Mouse (Mus musculus) liver, adult 2 months (tissue): ENCODE data around the gene Rabl6. TPM values are rescaled to one million over a fixed set of nuclear protein-coding genes. Genes with fewer than 3 reads are reported as not detected.

Experiments used
- DNase-seq: peaks from one replicate; pipeline ENCODE4 v3.0.0-alpha.2; 2011; ENCODE audit warnings: low read depth, low spot score; ENCODE audit errors: extremely low read depth
- H3K27ac ChIP-seq: fragments of 200-500 bp; replicated peaks from 2 replicates; pipeline ENCODE4 v1.5.1; 2012; ENCODE audit warnings: low read depth, mild to moderate bottlenecking, control low read depth, inconsistent platforms, low read length; ENCODE audit not compliant: insufficient read depth
- H3K27me3 ChIP-seq: fragments of 200-500 bp; 2 replicates; pipeline ENCODE4 v1.6.1; 2012; ENCODE audit warnings: mild to moderate bottlenecking, moderate library complexity, low read length, inconsistent platforms; ENCODE audit not compliant: control insufficient read depth, insufficient read depth
- H3K36me3 ChIP-seq: fragments of 200-500 bp; 2 replicates; pipeline ENCODE4 v1.6.1; 2012; ENCODE audit warnings: low read length, inconsistent platforms; ENCODE audit not compliant: control insufficient read depth, insufficient read depth
- H3K4me1 ChIP-seq: fragments of 200-500 bp; 2 replicates; pipeline ENCODE4 v1.6.1; 2011; ENCODE audit warnings: low read length; ENCODE audit not compliant: control insufficient read depth, insufficient read depth
- H3K4me3 ChIP-seq: fragments of 200-500 bp; 2 replicates; pipeline ENCODE4 v1.5.1; 2011; ENCODE audit warnings: low read depth, mild to moderate bottlenecking, control low read depth, low read length, moderate library complexity; ENCODE audit not compliant: insufficient read depth
- H3K79me2 ChIP-seq: fragments of 200-500 bp; 2 replicates; pipeline ENCODE4 v1.6.1; 2012; ENCODE audit warnings: inconsistent platforms, mild to moderate bottlenecking, low read length, moderate library complexity; ENCODE audit not compliant: control insufficient read depth, insufficient read depth
- H3K9ac ChIP-seq: fragments of 200-500 bp; 2 replicates; pipeline ENCODE4 v1.6.1; 2012; ENCODE audit warnings: low read depth, mild to moderate bottlenecking, control low read depth, inconsistent platforms, low read length
- CTCF ChIP-seq: fragments of 200-500 bp; IDR thresholded peaks from 2 replicates; pipeline ENCODE4 v1.5.1; 2011; ENCODE audit warnings: low read depth, low read length, control low read depth
- POLR2A ChIP-seq: fragments of 200-500 bp; IDR thresholded peaks from 2 replicates; pipeline ENCODE4 v1.6.1; 2011; ENCODE audit warnings: low read length, control low read depth; ENCODE audit not compliant: insufficient read depth; ENCODE audit errors: extremely low read depth
- WGBS: fragments of 180-500 bp; shearing (Covaris S2); methylation state at CpG from one replicate; pipeline ENCODE4 v1.1.7; 2018; 5-methylcytosine and 5-hydroxymethylcytosine counted together
- polyA plus RNA-seq: library from polyadenylated mRNA; depleted of rRNA; stranded (reverse); fragments of >200 nt; gene quantifications from 2 replicates; pipeline ENCODE4 v1.2.3, GENCODE M21; 2012
- total RNA-seq: library from RNA; depleted of rRNA; stranded (reverse); fragments of >200 nt; gene quantifications from 2 replicates; pipeline ENCODE4 v1.2.3, GENCODE M21; 2014

The Rabl6 gene
- total and polyA plus RNA-seq, 2 experiments, result 15.4 to 29.6 TPM

DNA sequence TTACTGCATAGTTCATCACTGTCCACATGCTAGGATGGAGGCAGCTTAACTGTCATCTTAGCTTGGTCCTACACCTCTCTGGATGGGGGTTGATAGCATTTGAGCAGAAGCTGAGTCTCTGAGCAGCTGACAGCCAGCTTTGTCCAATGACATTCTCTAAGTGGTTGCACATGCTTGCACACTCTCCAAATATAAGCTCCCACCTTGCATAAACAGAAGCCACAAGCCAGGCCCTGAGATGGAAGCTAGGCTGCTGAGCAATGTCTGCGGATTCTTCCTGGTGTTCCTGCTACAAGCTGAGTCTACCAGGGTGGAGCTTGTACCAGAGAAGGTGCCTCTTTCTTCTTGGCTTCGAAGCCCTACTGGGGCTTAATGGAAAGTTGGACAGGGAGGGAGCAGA, 44.6 kb upstream of the Rabl6 start, which contains the start of gene Lcn8:
Gene Lcn8, plus strand, starts transcription at position 219 of the 400 bp plus-strand sequence.
- Histone ChIP-seq H3K27ac (no peak within 1 kb of the TSS), H3K27me3 (no peaks in the 10 kb centered on the region), H3K9ac (no peak within 1 kb of the TSS), H3K79me2 (no peaks in the 10 kb centered on the region), H3K4me3 (no peak within 1 kb of the TSS), H3K4me1 (no peaks in the 10 kb centered on the region), H3K36me3 (no peaks in the 10 kb centered on the region)
- TF ChIP-seq CTCF (no peak), POLR2A (no peak)
- no peak for DNase-seq
- 73% methylated on average over 2 of the region's 2 CpGs for WGBS

DNA sequence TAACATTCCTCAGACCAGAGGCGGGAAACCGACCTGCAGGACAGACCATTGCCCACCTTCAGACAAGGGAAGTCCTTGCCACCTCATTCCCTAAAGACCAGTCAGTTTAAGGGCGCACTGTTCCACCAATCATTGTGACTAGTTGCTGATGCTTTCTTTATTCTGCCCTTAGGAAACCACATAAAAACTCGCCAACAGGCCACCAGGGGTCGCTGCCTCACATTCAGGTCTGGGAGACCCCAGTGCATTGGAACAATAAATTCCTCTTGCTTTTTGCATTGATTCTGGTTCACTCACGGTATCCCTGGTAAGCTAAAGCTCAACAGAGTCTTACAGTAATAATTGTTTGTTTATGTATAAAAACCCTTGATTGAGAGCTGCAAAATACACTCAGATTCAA, 31.6 kb upstream of the Rabl6 start:
- Histone ChIP-seq H3K79me2 (no peaks in the 10 kb centered on the region), H3K27ac (no peak overlapping the region), H3K27me3 (no peaks in the 10 kb centered on the region), H3K4me3 (no peak overlapping the region), H3K36me3 (no peaks in the 10 kb centered on the region), H3K4me1 (peaks cover 4% of the 10 kb centered on the region; the same call in 1 of the 2 replicates), H3K9ac (no peak overlapping the region)
- whole genome bisulfite sequencing, result 37% methylated on average over 6 of the region's 6 CpGs
- TF ChIP-seq CTCF (peak; percentile 70), POLR2A (no peak)
- DNase-seq, result no peak

DNA sequence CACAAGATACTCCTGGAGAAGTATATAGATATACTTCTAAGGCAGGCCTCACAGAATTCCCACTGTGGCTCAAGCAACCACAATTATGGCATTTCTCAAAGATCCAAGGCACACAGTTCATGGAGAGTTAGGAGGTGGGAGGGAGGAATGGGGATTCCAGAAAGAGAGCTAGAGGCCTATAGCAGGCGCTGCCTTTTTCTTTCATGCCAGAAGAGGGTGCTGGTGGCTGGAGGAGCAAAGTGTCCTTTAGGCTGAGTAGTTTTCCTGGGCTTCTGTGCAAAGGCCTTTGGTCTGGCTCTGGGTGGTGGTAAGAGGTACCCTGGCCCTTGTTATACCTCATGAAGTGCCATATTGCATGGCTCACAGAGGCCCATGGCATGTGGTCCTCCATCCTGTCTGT, 25.7 kb upstream of the Rabl6 start:
- no peak overlapping the region for H3K27ac ChIP-seq
- 97% methylated on average over 1 of the region's 1 CpGs for WGBS
- no peaks in the 10 kb centered on the region for H3K79me2 ChIP-seq
- no peak overlapping the region for H3K4me3 ChIP-seq
- no peaks in the 10 kb centered on the region for H3K36me3 ChIP-seq
- H3K9ac ChIP-seq, result no peak overlapping the region
- DNase-seq, result no peak
- no peak for TF ChIP-seq POLR2A
- TF ChIP-seq CTCF, result peak; percentile 22; the same call in 1 of the 2 replicates
- H3K4me1 ChIP-seq, result peaks cover 13% of the 10 kb centered on the region
- H3K27me3 ChIP-seq, result no peaks in the 10 kb centered on the region

DNA sequence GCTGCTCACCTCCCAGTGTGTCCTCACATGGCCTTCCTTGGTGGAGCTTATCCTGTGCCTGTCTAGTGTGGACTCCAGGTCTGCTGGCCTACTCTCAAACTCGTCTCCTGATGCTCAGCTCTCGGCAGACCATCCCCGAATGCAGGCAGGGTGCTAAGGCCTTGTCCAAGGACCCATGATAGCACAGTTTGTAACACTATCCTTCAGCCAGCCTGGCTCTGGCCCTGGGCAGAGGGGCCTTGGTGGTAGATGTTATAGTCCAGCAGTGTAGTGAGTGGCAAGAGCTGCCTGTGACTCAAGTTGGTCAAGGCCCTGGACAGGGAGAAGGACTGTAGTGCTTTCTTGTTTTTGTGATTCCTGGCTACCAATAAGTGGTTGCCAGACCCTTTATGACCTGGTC, 25.3 kb upstream of the Rabl6 start:
- no peak for DNase-seq
- 93% methylated on average over 3 of the region's 3 CpGs for WGBS
- Histone ChIP-seq H3K9ac (no peak overlapping the region), H3K27ac (no peak overlapping the region), H3K27me3 (no peaks in the 10 kb centered on the region), H3K36me3 (no peaks in the 10 kb centered on the region), H3K79me2 (no peaks in the 10 kb centered on the region), H3K4me3 (no peak overlapping the region), H3K4me1 (peaks cover 13% of the 10 kb centered on the region)
- TF ChIP-seq CTCF (no peak), POLR2A (no peak)

DNA sequence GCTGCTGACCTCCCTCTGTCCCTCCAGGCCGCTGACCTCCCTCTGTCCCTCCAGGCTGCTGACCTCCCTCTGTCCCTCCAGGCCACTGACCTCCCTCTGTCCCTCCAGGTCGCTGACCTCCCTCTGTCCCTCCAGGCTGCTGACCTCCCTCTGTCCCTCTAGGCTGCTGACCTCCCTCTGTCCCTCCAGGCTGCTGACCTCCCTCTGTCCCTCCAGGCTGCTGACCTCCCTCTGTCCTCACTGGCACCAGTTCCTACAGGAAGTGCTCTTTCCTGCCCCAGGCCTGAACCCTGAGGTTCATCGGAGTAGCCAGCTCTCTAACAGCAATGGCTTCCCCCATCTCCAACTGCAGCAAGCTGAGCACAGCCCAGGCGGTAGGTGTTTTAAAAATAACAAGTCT, 20.4 kb upstream of the Rabl6 start:
- no peak overlapping the region for H3K27ac ChIP-seq
- no peaks in the 10 kb centered on the region for H3K79me2 ChIP-seq
- no peaks in the 10 kb centered on the region for H3K27me3 ChIP-seq
- WGBS, result 10% methylated on average over 4 of the region's 4 CpGs
- DNase-seq, result peak; percentile 96
- no peak overlapping the region for H3K9ac ChIP-seq
- no peak overlapping the region for H3K4me3 ChIP-seq
- H3K4me1 ChIP-seq, result peaks cover 15% of the 10 kb centered on the region
- H3K36me3 ChIP-seq, result no peaks in the 10 kb centered on the region
- TF ChIP-seq CTCF (no peak), POLR2A (no peak)

DNA sequence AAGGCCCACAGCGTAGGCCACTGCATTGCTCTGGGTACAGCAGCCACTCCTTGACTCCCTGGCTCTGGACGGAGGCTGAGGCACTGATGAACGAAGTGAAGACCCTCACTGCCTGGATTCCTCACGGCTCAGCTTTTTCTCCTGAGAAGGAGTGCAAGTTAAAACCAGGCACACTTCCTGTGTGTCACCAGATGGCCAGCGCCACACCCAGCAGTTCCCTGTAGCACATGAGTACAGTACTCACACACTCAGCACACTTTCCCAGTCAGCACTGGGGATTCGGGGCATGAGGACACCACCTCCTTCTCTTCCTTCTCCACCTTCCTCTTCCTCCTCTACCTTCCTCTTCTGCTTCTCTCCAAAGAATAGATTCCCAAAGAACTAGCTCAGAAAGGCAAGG, 19.5 kb upstream of the Rabl6 start, which contains the start of gene Fcna:
Gene Fcna, minus strand, starts transcription at position 220 of the 400 bp plus-strand sequence.
- no peaks in the 10 kb centered on the region for H3K27me3 ChIP-seq
- no peak for TF ChIP-seq POLR2A
- no peak for TF ChIP-seq CTCF
- DNase-seq, result peak; percentile 36
- WGBS, result 67% methylated on average over 6 of the region's 6 CpGs
- H3K4me3 ChIP-seq, result peak within 1 kb of the TSS; percentile 36
- H3K4me1 ChIP-seq, result peaks cover 15% of the 10 kb centered on the region
- no peaks in the 10 kb centered on the region for H3K79me2 ChIP-seq
- peak within 1 kb of the TSS; percentile 68 for H3K27ac ChIP-seq
- peak within 1 kb of the TSS; percentile 52 for H3K9ac ChIP-seq
- H3K36me3 ChIP-seq, result no peaks in the 10 kb centered on the region
